Mouse (Mus musculus) MEL (cell line): ENCODE data around the gene Ola1.

Experiments used
- CHD1 ChIP-seq: IDR thresholded peaks from 2 replicates; pipeline ENCODE4 v1.6.1; 2012; ENCODE audit warnings: low read depth, mild to moderate bottlenecking, inconsistent platforms, low read length, improper control_type of control experiment
- POLR2A ChIP-seq, 2 experiments: IDR thresholded peaks; 2 replicates each; pipeline ENCODE4 v1.6.1; 2011 to 2012; ENCODE audit warnings: low read length in 2 of 2, mild to moderate bottlenecking in 2 of 2, control low read depth in 1 of 2, improper control_type of control experiment in 1 of 2, low read depth in 1 of 2, moderate library complexity in 1 of 2; ENCODE audit not compliant: control insufficient read depth in 1 of 2, insufficient read depth in 1 of 2, poor library complexity in 1 of 2
- USF2 ChIP-seq, 2 experiments: IDR thresholded peaks; 2 replicates each; pipeline ENCODE4 v1.6.1; 2011 to 2012; ENCODE audit warnings: improper control_type of control experiment in 2 of 2, low read length in 2 of 2, borderline replicate concordance in 1 of 2, inconsistent platforms in 1 of 2, low read depth in 1 of 2, mild to moderate bottlenecking in 1 of 2; ENCODE audit not compliant: insufficient read depth in 1 of 2

- TF ChIP-seq POLR2A (IDR thresholded peaks at IDR 0.05; ENCODE audit: control insufficient read depth in 1 of 2, insufficient read depth in 1 of 2, low read depth in 1 of 2, low read length in 2 of 2, poor library complexity in 1 of 2) (no peak), CHD1 (no peak), USF2 (IDR thresholded peaks at IDR 0.05; ENCODE audit: borderline replicate concordance in 1 of 2, insufficient read depth in 1 of 2, low read depth in 1 of 2, low read length in 2 of 2) (no peak)
These were observed 161.1 kb downstream of the Ola1 start for GRCm38 (mm10) chr2:73057589-73057988.
